Mouse (Mus musculus) naive thymus-derived CD4-positive, alpha-beta T cell, adult 2 months (primary cell): ENCODE measurements around the gene Olfr586.

ENCODE experiments used
- DNase-seq: peaks from one replicate; pipeline ENCODE4 v3.0.0-alpha.2; 2011; ENCODE audit warnings: low read depth

The Olfr586 gene

GRCm38 (mm10) chr7:103125538-103125937 is at the start of gene Olfr586:
Olfr586 (minus strand) TSS chr7:103125638.
- DNase-seq: no peak

- DNase-seq: no peak
Observed at GRCm38 (mm10) chr7:103169697-103170096, 44.3 kb upstream of the Olfr586 start.

- no peak for DNase-seq
Observed at GRCm38 (mm10) chr7:103156256-103156655, 30.8 kb upstream of the Olfr586 start, which contains the start of gene Olfr589. Olfr589 (minus strand) TSS chr7:103156356.

GRCm38 (mm10) chr7:103140579-103140978 is 15.1 kb upstream of the Olfr586 start, which contains the start of gene Olfr588-ps1:
Olfr588-ps1 (plus strand) TSS chr7:103140879.
- DNase-seq: no peak

- no peak for DNase-seq
Observed at GRCm38 (mm10) chr7:103119406-103119805, 6.0 kb downstream of the Olfr586 start.

- no peak for DNase-seq
Observed at GRCm38 (mm10) chr7:103097420-103097819, 28.0 kb downstream of the Olfr586 start, which contains the start of gene Olfr585. Olfr585 (plus strand) TSS chr7:103097720.

GRCm38 (mm10) chr7:103081585-103081984 is 43.9 kb downstream of the Olfr586 start, which contains the start of gene Olfr584:
Olfr584 (plus strand) TSS chr7:103081885.
- DNase-seq: no peak
